Mouse (Mus musculus) heart, postnatal 25 days (tissue): ENCODE data around the gene Gm10230. TPM values are rescaled to one million over a fixed set of nuclear protein-coding genes. Genes with fewer than 3 reads are reported as not detected.
"Not testable (repeated sequence)": the region's sequence is repeated elsewhere in the genome, so short reads cannot be mapped to it uniquely, and the experiment has no call there.

ENCODE experiments used
- DNase-seq: peaks from one replicate; pipeline ENCODE4 v3.0.0; 2022; ENCODE audit warnings: low spot score
- intact Hi-C: fragments of 180-260 bp; cut with DNase I; formaldehyde crosslinking; loops from one replicate; pipeline ENCODE4 v1.15.1; 2025
- microRNA-seq: library from miRNA; unstranded; fragments of <30 nt; microRNA quantifications from one replicate; pipeline ENCODE4 v1.2.0, GENCODE M21; 2022
- total RNA-seq, 2 experiments: library from RNA; stranded (reverse); gene quantifications; 2 replicates each; pipeline ENCODE4 v1.2.3; 2021

Gm10230 gene
- not detected for total RNA-seq

- intact Hi-C loops = not testable (repeated sequence)
Observed at GRCm38 (mm10) chrX:27494782-27495181, at the start of gene Gm10230. Gene Gm10230, minus strand, starts transcription at chrX:27494882.

More at GRCm38 (mm10) chrX:27494782-27495181, at the start of gene Gm10230:
- not testable (repeated sequence) for DNase-seq

Small RNA genes within 50 kb of the gene (microRNA-seq; reads per million reads assigned to microRNA genes)
- gene Gm44452 = not detected
